Mouse (Mus musculus): ENCODE measurements around the gene Slc7a6.
A peak's percentile ranks its signal among the peaks of the same experiment; 100 is the strongest.

DNA sequence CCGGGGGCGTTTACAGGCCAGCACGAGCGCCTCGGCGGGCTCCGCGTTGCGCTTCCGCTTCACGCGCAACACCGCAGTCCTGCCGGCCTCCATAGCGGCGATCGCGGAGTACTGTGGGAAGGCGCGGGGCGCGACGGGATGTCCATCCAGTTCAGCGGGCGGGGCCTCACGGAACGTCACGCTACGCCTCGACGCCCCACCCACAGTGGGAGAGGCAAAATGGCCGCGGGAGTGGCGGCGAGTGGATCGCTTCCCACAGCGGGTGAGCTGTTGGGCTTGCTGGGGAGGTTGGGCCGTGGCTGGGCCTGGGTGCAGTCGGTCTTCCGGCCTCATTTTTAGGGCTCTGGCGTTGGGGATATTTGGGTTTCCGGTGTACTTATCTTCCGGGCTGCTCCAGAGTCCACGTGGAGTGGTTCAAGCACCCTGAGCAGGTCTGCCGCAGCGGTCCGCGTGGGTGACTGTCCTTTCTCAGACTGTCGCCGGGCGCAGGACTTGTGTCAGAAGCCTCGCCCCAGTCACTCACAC is 42.2 kb downstream of the Slc7a6 start, which contains the start of the genes Slc7a6os and Prmt7:
- TF ChIP-seq POLR2A (IDR thresholded peaks at IDR 0.05; ENCODE audit: borderline replicate concordance, low read depth, low read length) (peak; percentile 89; the same call in 1 of the 2 replicates), CTCF (IDR thresholded peaks at IDR 0.05; ENCODE audit: low read depth, low read length) (no peak)
